Mouse (Mus musculus): Measurements from ENCODE around the gene Ltbp1.

- no peak for TF ChIP-seq POLR2A (IDR thresholded peaks at IDR 0.05; ENCODE audit: extremely low read depth, insufficient read depth, low read length)
- no peak for TF ChIP-seq CTCF (IDR thresholded peaks at IDR 0.05; ENCODE audit: extremely low read depth, insufficient read depth, low read length)
Measured at GRCm38 (mm10) chr17:75071174-75071573, 65.8 kb downstream of the Ltbp1 start.
